Mouse (Mus musculus): Measurements from ENCODE around the gene Ccdc148.

Ccdc148 gene

DNA sequence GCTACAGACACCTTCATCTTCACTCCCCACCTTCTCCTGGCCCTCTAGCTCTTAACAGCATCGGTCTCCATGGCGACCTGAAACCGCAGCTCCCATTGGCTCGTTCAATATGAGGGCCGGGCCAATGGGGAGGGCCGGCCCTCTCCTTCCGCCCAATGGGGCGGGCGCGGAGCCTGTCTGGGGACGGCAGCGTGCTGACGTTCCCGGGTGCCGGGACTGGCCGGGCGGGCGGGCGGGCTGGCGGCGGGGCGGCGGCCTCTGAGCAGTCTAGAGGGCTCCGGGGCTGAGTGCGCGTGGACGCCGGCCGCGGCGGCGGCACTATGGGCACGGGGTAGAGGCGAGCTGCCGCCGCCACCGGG, at the start of gene Ccdc148, which contains the start of gene Pkp4:
Gene Ccdc148, minus strand, starts transcription at position 79 of the 359 bp plus-strand sequence.
Gene Pkp4, plus strand, starts transcription at position 246 of the 359 bp plus-strand sequence.
- in situ Hi-C loops (cut with MboI; ENCODE audit: low sequenced_read_pairs): no loop called here

GRCm38 (mm10) chr2:59208276-59208675, 47.8 kb upstream of the Ccdc148 start:
- in situ Hi-C loops (cut with MboI; ENCODE audit: low sequenced_read_pairs): no loop called here

GRCm38 (mm10) chr2:59207725-59208124, 47.2 kb upstream of the Ccdc148 start:
- in situ Hi-C loops (cut with MboI; ENCODE audit: low sequenced_read_pairs): no loop called here

DNA sequence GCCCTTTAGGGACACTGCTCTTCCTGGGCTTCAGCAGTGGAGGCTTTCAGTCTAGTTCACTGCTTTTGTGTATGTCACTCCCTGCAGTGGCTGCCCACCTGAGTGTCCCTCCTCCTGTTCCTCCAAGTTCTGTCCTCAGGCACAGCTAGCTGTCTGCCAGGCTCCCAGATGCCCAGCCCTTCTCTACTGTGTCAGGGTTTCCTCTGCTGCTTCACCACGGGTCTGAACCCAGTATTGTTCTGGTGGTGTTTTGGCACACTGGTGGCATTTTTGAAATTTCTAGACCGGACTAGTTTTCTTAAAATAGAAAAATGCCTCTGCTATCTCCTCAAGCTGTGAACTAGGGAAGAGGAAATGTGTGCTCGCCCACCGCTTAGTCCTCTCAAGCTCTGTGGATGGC, 46.8 kb upstream of the Ccdc148 start:
- in situ Hi-C loops (cut with MboI; ENCODE audit: low sequenced_read_pairs): no loop called here

DNA sequence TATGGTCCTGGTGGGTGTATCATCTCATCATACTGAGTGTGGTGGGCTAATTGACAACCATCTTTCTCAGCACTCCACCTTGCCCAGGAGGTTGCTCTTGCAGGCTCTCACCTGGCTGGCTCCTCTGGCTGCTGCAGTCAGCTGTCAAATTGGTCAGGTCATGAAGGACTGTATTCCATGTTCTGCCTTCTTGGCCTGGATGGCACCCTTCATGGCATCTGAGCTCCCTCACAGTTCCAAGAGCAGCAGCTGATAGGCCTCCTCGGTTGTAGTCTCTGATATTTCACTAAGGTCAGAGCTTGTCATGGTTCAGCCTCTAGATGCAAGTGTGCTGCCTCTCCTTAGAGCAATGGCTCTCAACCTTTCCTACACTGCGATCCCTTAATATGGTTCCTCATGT, 45.7 kb upstream of the Ccdc148 start:
- in situ Hi-C loops (cut with MboI; ENCODE audit: low sequenced_read_pairs): no loop called here

DNA sequence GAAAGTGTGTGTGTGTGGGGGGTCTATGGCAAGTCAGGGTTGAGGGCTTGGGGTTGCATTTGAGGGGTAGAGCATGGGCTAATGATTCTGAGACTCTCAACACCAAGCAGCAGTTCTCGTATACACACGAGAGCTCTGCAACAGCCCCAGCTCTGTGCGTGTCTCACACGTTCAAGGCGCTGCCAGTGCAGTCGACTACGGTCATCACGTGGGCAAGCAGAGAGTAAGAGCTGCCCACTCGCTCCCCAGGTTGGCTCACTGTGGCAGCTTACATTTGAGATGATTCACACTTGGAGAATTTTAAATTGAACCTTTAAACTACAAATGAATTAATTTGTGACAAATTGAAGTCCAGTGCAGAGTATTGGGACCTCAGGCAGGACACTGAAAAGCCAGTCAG, 44.6 kb upstream of the Ccdc148 start:
- in situ Hi-C loops (cut with MboI; ENCODE audit: low sequenced_read_pairs): no loop called here

DNA sequence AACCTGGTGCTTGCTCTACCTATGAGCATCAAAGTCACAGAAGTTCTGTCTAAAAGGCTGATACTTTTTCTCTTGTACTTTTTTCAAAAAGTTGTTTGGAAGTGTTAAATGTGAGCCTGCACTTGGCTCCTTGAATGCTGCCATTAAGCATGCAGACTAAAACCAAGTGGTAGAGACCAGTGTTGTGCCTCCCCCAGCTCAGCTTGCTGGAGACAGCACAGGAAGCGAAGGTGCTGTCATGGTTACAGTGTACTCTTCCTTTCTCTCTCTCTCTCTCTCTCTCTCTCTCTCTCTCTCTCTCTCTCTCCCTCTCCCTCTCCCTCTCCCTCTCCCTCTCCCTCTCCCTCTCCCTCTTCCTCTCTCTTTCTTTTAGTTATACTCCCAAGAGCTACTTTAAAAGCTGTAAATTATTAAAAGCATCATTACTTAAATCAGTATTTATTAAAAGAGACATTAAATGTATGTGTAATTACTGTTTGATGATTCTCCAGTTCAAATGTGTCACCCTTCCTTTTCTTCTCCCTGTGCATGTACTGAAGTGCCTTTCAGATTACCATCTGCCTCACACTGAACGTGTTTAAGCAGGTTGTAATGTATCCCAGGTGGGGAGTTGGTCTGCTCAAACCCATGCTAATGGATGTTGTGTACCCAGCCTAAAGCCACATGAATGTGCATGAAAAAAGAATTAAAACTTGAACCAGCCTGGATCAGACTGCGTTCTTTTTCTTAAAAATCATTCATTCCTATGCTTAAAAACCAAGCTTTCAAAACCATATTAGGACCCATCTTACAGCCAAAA, 43.3 kb upstream of the Ccdc148 start:
- in situ Hi-C loops (cut with MboI; ENCODE audit: low sequenced_read_pairs): no loop called here

- in situ Hi-C loops (cut with MboI; ENCODE audit: low sequenced_read_pairs): no loop called here
These were observed 42.4 kb upstream of the Ccdc148 start for GRCm38 (mm10) chr2:59202930-59203329.

GRCm38 (mm10) chr2:59200511-59200910, 40.0 kb upstream of the Ccdc148 start:
- in situ Hi-C loops (cut with MboI; ENCODE audit: low sequenced_read_pairs): no loop called here

DNA sequence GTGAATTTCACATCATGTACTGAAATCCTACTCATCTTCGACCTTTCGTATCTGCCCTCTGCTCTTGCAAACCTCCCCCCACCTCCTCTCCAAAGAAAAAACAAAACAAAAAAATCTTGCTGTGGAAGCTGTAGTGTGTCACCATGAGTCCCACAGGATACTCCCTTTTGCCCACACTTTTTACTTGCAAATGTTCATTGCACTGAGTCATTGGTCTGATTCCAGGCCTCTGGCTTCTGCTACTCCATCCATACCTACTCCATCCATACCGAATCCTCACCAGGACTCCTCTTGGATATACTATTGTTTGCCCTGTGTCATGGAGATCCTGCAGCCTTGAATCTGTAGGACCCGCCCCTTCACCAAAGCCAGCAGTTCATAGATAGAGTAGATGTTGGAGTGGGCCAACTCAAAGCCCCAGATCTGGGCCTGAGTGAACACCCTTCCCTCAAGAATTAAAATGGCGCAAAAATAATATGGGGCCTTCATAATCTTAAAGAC, 39.0 kb upstream of the Ccdc148 start:
- in situ Hi-C loops (cut with MboI; ENCODE audit: low sequenced_read_pairs): no loop called here

DNA sequence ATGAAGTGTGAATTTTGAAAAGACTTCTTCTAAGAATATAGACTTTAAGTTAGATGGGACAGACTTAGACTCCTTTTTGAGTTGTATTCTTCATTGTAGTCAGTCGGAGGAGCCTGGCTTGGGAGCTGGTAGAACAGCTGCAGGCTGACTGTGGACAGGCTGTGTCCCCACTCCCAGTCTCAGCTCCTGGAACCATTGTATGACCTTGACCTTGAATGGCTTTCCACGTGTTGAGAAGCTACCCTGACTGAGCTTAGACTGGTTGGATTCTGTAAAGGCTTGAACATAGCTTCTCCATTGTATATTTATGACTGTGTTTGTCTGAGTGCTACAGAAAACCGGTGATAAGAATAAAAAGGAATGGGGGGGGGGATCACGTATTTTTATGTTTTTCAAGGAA, 36.7 kb upstream of the Ccdc148 start:
- in situ Hi-C loops (cut with MboI; ENCODE audit: low sequenced_read_pairs): no loop called here

DNA sequence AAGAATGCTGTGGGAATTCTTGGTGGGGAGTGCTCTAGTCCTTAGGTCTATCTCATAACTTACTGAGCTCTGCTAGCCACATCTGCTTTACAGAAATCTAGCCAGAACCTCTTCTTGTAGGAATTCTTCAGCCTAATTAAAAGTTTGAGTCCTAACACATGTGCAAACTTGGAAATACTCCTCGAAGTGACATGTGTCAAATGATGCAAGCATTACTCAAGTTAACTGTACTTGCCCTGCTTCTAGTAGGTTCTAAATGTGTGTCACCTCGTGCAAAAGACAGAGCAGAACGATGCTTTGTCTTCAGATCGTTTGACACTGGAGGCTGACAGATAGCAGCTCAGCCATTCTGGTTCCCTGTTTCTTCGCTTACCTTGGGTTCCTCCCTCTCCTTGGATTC, 32.6 kb upstream of the Ccdc148 start:
- in situ Hi-C loops (cut with MboI; ENCODE audit: low sequenced_read_pairs): no loop called here

GRCm38 (mm10) chr2:59191466-59191865, 31.0 kb upstream of the Ccdc148 start:
- in situ Hi-C loops (cut with MboI; ENCODE audit: low sequenced_read_pairs): no loop called here

- in situ Hi-C loops (cut with MboI; ENCODE audit: low sequenced_read_pairs): no loop called here
These were observed 29.7 kb upstream of the Ccdc148 start for GRCm38 (mm10) chr2:59190186-59190585.

DNA sequence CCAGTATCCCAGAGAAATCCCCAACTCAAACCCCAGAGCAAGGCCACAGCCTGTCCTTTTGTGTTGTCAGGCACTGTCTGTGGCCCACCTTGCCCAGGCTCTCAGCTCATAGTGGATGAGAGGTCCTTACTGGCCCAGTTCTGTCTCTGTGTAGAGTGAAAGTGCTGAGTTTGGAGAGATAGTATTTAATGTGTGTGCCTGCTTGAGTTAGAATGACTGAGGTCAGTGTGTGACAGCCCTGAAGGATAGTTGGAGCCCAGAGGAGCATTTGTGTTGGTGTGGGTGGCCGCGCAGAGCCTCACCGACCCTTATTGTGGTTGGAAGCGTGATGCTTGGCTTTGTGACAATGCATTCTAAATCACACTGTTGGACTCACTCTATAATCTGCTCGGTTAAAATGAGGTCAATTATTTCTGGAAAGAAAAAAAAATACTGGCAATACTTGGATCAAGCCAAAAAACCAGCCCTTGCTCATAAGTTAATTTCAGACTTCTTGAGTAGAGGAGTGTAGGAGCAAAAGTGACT, 29.2 kb upstream of the Ccdc148 start:
- in situ Hi-C loops (cut with MboI; ENCODE audit: low sequenced_read_pairs): no loop called here

GRCm38 (mm10) chr2:59188306-59188705, 27.8 kb upstream of the Ccdc148 start:
- in situ Hi-C loops (cut with MboI; ENCODE audit: low sequenced_read_pairs): no loop called here

DNA sequence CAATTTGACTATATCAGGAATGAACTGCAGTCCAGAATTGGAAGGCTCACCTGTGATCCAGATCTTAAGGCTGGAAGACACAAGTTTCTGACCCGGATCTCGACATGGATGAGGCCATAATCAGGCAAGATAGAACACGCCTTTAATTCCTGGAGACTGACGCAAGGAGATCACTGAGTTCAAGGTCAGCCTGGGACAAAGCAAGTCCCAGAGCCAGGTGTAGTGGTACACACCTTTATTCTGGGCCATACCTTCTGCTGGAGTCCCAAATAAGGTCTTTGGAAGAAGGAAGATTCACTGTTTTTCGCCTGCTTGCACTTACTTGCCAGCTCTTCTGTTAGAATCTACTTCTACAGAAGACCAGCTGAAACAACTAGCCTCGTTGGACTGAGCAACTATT, 26.5 kb upstream of the Ccdc148 start:
- in situ Hi-C loops (cut with MboI; ENCODE audit: low sequenced_read_pairs): no loop called here

GRCm38 (mm10) chr2:59186122-59186521, 25.6 kb upstream of the Ccdc148 start:
- in situ Hi-C loops (cut with MboI; ENCODE audit: low sequenced_read_pairs): no loop called here

GRCm38 (mm10) chr2:59184107-59185064, 23.9 kb upstream of the Ccdc148 start:
- in situ Hi-C loops (cut with MboI; ENCODE audit: low sequenced_read_pairs): no loop called here

DNA sequence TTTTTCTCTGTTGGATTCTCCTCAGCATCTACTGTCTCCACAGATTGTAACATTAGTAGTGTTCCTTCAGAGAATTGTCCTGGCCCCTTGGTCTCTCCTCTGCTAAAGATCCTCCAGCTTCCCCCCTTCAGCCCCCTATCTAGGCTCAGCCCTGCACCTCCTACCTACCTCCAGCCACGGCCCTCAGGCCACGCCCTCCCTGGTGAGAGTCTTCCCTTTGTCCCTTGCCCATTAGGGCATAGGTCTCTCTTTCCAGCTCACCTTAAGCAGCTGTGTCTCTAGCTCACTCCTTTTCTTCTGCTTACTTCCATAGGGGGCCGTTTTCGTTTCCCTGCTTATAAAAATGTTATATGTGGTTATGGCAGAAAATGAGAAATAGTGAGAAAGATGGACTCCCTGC, 23.1 kb upstream of the Ccdc148 start:
- in situ Hi-C loops (cut with MboI; ENCODE audit: low sequenced_read_pairs): no loop called here

DNA sequence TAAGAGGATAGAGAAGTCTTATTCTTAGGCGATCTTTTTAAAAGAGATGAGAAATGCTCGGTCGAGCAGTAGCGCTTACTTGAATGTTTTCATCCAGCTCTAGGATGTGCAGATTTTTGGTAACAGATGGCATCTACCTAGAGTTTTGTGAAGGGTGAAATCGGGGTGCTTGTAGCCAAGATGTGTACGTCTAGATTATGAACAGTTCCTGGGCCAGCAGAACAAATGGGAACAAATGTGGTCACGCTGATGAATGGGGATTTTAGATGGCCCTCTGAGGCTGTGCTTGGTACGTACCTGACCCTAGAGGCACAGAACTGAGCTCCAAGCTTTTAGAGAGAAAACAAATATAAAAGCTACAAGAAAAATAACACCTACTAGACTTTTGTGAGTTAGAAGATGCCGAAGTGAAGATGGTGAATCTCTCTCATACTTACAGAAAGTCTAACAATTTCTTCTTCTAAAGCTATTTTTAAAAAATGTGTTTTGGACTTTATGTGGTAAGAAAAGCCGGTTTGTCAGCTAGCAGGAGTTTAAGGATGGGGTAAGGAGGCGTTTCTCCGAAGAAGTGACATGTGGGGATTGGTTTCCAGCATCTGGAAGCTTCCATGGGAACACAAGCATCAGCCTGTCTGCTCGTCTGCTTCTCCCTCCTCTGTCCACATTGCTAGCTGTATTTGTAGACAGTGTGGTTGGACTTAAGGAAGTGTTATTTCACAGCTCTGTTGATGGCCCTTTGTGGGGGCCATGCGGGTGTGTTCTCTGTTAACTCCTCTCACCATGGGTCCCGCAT, 21.0 kb upstream of the Ccdc148 start:
- in situ Hi-C loops (cut with MboI; ENCODE audit: low sequenced_read_pairs): no loop called here
